Mouse (Mus musculus) megakaryocyte progenitor cell, adult 5-6 weeks (primary cell): Measurements from ENCODE around the gene Ccdc186. TPM values are rescaled to one million over a fixed set of nuclear protein-coding genes. Genes with fewer than 3 reads are reported as not detected.
"Not testable (repeated sequence)": the region's sequence is repeated elsewhere in the genome, so short reads cannot be mapped to it uniquely, and the experiment has no call there.

Experiments
- ATAC-seq: replicated peaks from 2 replicates; pipeline ENCODE4 v1.8.0; 2016; ENCODE audit warnings: mild to moderate bottlenecking, moderate TSS enrichment, inconsistent platforms; ENCODE audit not compliant: poor library complexity
- total RNA-seq, 2 experiments: library from RNA; stranded (forward) in 1 of 2; stranded (reverse) in 1 of 2; fragments of 157-497, 149-512 nt in 1 of 2; fragments of 200-1000 nt in 1 of 2; gene quantifications; 2 replicates each; pipeline versions ENCODE4 v1.2.3 to v1.2.4; 2015 to 2017

The Ccdc186 gene
- total RNA-seq, 2 experiments from 2014 or later: 7.3 to 23.8 TPM

GRCm38 (mm10) chr19:56758311-56758710 lies 63.7 kb downstream of the Ccdc186 start:
- no peak for ATAC-seq

- ATAC-seq: no peak; the same call in 1 of the 2 replicates
These were observed 65.6 kb downstream of the Ccdc186 start for GRCm38 (mm10) chr19:56756412-56756811.

- not testable (repeated sequence) for ATAC-seq
These were observed 67.5 kb downstream of the Ccdc186 start for GRCm38 (mm10) chr19:56754456-56754855.

- ATAC-seq: no peak
These were observed 71.3 kb downstream of the Ccdc186 start for GRCm38 (mm10) chr19:56750709-56751108.

- ATAC-seq: no peak
These were observed 72.6 kb downstream of the Ccdc186 start for GRCm38 (mm10) chr19:56749343-56749742.

- no peak for ATAC-seq
These were observed 74.1 kb downstream of the Ccdc186 start for GRCm38 (mm10) chr19:56747878-56748277.

GRCm38 (mm10) chr19:56746618-56747017 lies 75.4 kb downstream of the Ccdc186 start:
- no peak for ATAC-seq

- ATAC-seq: no peak
These were observed 76.5 kb downstream of the Ccdc186 start for GRCm38 (mm10) chr19:56745528-56745927.

- no peak for ATAC-seq
These were observed 76.9 kb downstream of the Ccdc186 start for GRCm38 (mm10) chr19:56745061-56745460.

Other genes starting within 250 kb of the Ccdc186 start
- gene Adrb1, start 100.0 kb downstream of the Ccdc186 start, total RNA-seq (2015): not detected in 2 replicates
- 0.04 TPM in 1 of 2 replicates, not detected in the other for gene Adrb1, start 100.0 kb downstream of the Ccdc186 start, total RNA-seq (2017)
- gene Tdrd1, start 4.0 kb upstream of the Ccdc186 start, total RNA-seq (2015): 0.17 TPM in 1 of 2 replicates, not detected in the other
- gene Tdrd1, start 4.0 kb upstream of the Ccdc186 start, total RNA-seq (2017): 0.04 TPM in 1 of 2 replicates, not detected in the other
- gene Vwa2, start 52.1 kb upstream of the Ccdc186 start, total RNA-seq (2015): not detected in 2 replicates
- not detected in 2 replicates for gene Vwa2, start 52.1 kb upstream of the Ccdc186 start, total RNA-seq (2017)
- 0.07 TPM in 1 of 2 replicates, not detected in the other for gene Afap1l2, start 186.0 kb upstream of the Ccdc186 start, total RNA-seq (2015)
- gene Afap1l2, start 186.0 kb upstream of the Ccdc186 start, total RNA-seq (2017): not detected in 2 replicates